Mouse (Mus musculus) heart, embryonic 15.5 days (tissue): ENCODE measurements around the gene Bcam. TPM values are rescaled to one million over a fixed set of nuclear protein-coding genes. Genes with fewer than 3 reads are reported as not detected.
A peak's percentile ranks its signal among the peaks of the same experiment; 100 is the strongest.

Experiments used
- ATAC-seq: fragments of 200-750 bp; cut with Nextera tagmentation; replicated peaks from 2 replicates; pipeline ENCODE4 v1.8.0; 2017; ENCODE audit warnings: low read depth, moderate TSS enrichment; ENCODE audit not compliant: insufficient number of reproducible peaks, insufficient read depth, low FRiP score
- H3K27ac ChIP-seq: fragments of 300-500 bp; sonication (generic); 2 replicates; pipeline ENCODE4 v1.5.1; 2015; ENCODE audit warnings: mild to moderate bottlenecking, inconsistent platforms
- H3K27me3 ChIP-seq: fragments of 300-500 bp; sonication (generic); 2 replicates; pipeline ENCODE4 v1.6.1; 2015; ENCODE audit warnings: inconsistent platforms
- H3K36me3 ChIP-seq: fragments of 300-500 bp; sonication (generic); 2 replicates; pipeline ENCODE4 v1.6.1; 2015; ENCODE audit warnings: mild to moderate bottlenecking, inconsistent platforms
- H3K4me1 ChIP-seq: fragments of 300-500 bp; sonication (generic); replicated peaks from 2 replicates; pipeline ENCODE4 v1.6.1; 2015; ENCODE audit warnings: inconsistent platforms
- H3K4me2 ChIP-seq: fragments of 300-500 bp; sonication (generic); 2 replicates; pipeline ENCODE4 v1.6.1; 2015; ENCODE audit warnings: inconsistent platforms, mild to moderate bottlenecking, moderate library complexity
- H3K4me3 ChIP-seq: fragments of 300-500 bp; sonication (generic); 2 replicates; pipeline ENCODE4 v1.5.1; 2015; ENCODE audit warnings: mild to moderate bottlenecking, inconsistent platforms
- H3K9ac ChIP-seq: fragments of 300-500 bp; sonication (generic); 2 replicates; pipeline ENCODE4 v1.6.1; 2015; ENCODE audit warnings: mild to moderate bottlenecking, inconsistent platforms
- H3K9me3 ChIP-seq: fragments of 300-500 bp; sonication (generic); replicated peaks from 2 replicates; pipeline ENCODE4 v1.6.1; 2016; ENCODE audit warnings: inconsistent platforms
- WGBS: fragments of 180-500 bp; shearing (Covaris S2); methylation state at CpG from one replicate; pipeline ENCODE4 v1.1.7; 2015; ENCODE audit warnings: mixed read lengths; 5-methylcytosine and 5-hydroxymethylcytosine counted together
- polyA plus RNA-seq: library from polyadenylated mRNA; unstranded; fragments of >200 nt; fragmentation: Nextera tagmentation; extraction: Ambion mirVana; gene quantifications from 2 replicates; pipeline ENCODE4 v1.2.1, GENCODE M21; 2015

Bcam gene
- polyA plus RNA-seq, result 358 and 380 TPM in 2 replicates

DNA sequence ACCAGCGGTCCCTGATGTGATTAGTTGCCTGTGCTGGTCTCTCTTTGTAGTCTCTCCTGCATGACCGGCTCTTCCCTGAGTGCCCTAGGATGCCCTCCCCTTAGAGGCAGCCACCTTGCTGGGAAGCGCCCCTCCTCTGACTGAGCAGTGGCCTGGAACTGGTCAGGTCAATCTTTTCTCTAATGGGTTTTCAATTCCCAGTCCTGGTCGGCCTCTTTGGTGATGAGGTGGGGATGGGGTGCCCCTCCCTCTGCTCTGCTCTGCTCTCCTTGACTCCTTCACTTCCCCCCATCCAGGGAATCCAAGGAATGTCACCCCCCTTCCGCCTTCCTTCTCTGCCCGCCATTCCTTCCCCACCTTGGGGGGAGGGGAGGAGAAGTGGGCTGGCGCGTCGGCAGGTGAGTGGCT, at the start of gene Bcam:
TSS of gene Bcam (minus strand) at position 33 of the 408 bp plus-strand sequence.
- Histone ChIP-seq H3K4me2 (peak within 1 kb of the TSS; percentile 88), H3K27ac (peak within 1 kb of the TSS; percentile 88), H3K9me3 (no peaks in the 10 kb centered on the region), H3K36me3 (peaks cover 4% of the 10 kb centered on the region; the same call in 1 of the 2 replicates), H3K4me3 (peak within 1 kb of the TSS; percentile 79), H3K4me1 (peaks cover 38% of the 10 kb centered on the region), H3K27me3 (no peaks in the 10 kb centered on the region), H3K9ac (peak within 1 kb of the TSS; percentile 88)
- no peak; the same call in 1 of the 2 replicates for ATAC-seq
- WGBS, result 8% methylated on average over 9 of the region's 9 CpGs

DNA sequence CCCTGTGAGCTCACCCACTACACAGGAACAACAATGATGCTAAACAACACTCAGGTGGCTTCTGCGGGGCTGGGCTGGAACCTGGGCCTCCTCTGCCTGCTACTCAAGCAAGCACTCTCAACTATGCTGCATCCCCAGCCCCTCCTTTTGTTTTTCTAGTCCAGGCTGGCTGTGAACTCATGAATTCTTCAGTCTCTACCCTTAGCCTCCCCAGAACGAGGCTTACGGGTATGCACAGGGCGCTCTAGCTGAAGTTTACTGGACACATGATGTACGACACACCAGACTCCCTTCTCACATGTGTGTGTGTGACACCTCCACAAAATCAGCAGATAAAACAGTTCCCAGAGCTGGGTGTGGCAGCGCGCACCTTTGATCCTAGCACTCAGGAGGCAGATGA, 48.1 kb upstream of the Bcam start:
- no peak overlapping the region for H3K4me3 ChIP-seq
- H3K4me2 ChIP-seq, result no peak overlapping the region
- H3K9ac ChIP-seq, result no peak overlapping the region
- no peaks in the 10 kb centered on the region for H3K9me3 ChIP-seq
- no peak overlapping the region for H3K27ac ChIP-seq
- 77% methylated on average over 7 of the region's 7 CpGs for WGBS
- ATAC-seq, result no peak
- H3K4me1 ChIP-seq, result peaks cover 37% of the 10 kb centered on the region
- peaks cover 27% of the 10 kb centered on the region for H3K27me3 ChIP-seq
- H3K36me3 ChIP-seq, result no peaks in the 10 kb centered on the region

DNA sequence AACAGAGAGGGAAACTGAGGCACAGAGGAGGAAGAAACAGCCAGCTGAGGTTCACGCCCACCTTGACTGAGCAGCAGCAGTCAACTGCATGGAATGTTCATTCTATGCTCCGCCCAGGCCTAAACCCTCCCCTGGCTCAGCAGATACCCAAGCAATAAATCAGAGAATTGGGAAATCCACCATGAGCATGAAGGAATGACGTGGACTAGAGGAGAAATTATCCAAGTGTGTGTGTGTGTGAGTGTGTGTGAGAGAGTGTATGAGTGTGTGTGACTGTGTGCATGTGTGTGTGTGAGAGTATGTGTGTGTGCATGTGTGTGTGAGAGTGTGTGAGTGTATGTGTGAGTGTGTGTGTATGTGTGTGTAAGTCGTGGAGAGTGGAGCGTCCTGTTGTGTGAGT, 47.6 kb upstream of the Bcam start:
- H3K9me3 ChIP-seq, result no peaks in the 10 kb centered on the region
- WGBS, result 77% methylated on average over 5 of the region's 5 CpGs
- no peak overlapping the region for H3K4me2 ChIP-seq
- ATAC-seq, result no peak
- peaks cover 27% of the 10 kb centered on the region for H3K27me3 ChIP-seq
- no peaks in the 10 kb centered on the region for H3K36me3 ChIP-seq
- no peak overlapping the region for H3K4me3 ChIP-seq
- no peak overlapping the region for H3K27ac ChIP-seq
- no peak overlapping the region for H3K9ac ChIP-seq
- peaks cover 32% of the 10 kb centered on the region for H3K4me1 ChIP-seq

DNA sequence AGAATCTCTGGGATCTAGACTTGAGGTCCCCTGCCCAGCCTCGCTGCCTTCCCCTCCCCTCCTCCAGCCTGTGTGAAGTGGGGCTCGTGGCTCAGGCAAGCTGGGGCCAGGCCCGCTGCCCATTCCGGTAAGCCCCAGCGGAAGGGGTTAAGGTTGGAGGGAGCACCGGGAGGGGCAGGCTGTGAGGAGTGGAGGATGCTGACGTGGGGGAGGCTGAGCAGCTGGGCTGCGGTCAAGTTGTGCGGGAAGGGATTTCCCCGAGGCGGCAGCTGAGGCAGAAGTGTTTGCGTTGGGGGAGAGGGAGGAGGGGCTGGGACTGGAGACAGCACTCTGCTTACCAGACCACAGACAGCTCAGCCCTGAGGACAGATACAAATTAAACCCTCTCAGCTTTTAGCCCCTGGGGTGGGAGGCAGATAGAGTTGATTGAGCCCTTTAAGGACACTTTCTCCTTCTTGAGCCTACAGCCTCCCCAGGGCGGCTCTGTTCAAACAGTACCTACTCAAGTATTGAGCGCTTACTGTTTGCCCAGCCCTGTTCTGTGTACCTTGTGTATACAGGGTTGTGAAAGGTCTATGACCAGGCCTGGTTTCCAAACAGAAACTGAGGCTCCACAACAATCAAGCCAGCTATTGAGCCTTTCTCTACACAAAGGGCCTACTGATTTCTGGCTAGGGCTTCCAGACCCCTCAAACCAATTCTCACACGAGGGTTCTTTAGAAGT, 46.7 kb upstream of the Bcam start:
- Histone ChIP-seq H3K9ac (0 out of 2 replicates have a peak overlapping the region, but pooled peaks have one; percentile 12), H3K4me1 (peaks cover 26% of the 10 kb centered on the region), H3K36me3 (no peaks in the 10 kb centered on the region), H3K9me3 (no peaks in the 10 kb centered on the region), H3K27me3 (peaks cover 27% of the 10 kb centered on the region), H3K4me2 (peak overlapping the region; percentile 82), H3K4me3 (peak overlapping the region; percentile 53), H3K27ac (peak overlapping the region; percentile 61)
- ATAC-seq, result peak; percentile 17; the same call in 1 of the 2 replicates
- 13% methylated on average over 15 of the region's 15 CpGs for WGBS

DNA sequence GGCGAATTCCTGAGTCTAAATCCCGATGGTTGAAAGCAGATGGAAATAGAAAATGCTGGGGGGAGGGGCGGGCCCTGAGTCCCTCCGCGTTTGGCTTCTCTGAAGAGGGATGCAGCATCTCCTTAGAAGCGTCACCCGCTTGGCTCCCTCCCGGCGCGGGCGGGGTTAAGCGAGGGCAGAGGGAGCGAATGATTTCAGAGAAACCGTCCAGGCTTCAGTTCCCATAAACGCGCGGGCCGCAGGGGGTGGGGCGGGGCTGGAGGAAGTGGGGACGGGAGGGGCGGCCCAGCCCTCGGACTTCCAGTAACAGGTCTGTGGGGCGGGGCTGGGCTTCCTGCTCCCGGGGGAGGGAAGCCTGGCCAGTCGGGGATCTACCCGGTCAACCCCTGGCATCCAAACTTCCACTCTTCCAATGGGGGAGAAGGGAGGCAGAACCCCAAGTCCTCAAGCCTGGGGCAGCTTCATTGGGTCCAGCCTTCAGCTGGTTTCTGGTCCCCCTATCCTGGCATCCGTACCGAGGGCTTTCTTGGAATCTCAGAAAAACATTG, 45.5 kb upstream of the Bcam start:
- Histone ChIP-seq H3K9ac (peak overlapping the region; percentile 57), H3K36me3 (no peaks in the 10 kb centered on the region), H3K4me1 (peaks cover 20% of the 10 kb centered on the region), H3K9me3 (no peaks in the 10 kb centered on the region), H3K4me3 (peak overlapping the region; percentile 53), H3K27me3 (peaks cover 24% of the 10 kb centered on the region), H3K27ac (peak overlapping the region; percentile 61; the same call in 1 of the 2 replicates), H3K4me2 (peak overlapping the region; percentile 82)
- WGBS, result 0% methylated on average over 27 of the region's 28 CpGs
- ATAC-seq, result peak; percentile 77

DNA sequence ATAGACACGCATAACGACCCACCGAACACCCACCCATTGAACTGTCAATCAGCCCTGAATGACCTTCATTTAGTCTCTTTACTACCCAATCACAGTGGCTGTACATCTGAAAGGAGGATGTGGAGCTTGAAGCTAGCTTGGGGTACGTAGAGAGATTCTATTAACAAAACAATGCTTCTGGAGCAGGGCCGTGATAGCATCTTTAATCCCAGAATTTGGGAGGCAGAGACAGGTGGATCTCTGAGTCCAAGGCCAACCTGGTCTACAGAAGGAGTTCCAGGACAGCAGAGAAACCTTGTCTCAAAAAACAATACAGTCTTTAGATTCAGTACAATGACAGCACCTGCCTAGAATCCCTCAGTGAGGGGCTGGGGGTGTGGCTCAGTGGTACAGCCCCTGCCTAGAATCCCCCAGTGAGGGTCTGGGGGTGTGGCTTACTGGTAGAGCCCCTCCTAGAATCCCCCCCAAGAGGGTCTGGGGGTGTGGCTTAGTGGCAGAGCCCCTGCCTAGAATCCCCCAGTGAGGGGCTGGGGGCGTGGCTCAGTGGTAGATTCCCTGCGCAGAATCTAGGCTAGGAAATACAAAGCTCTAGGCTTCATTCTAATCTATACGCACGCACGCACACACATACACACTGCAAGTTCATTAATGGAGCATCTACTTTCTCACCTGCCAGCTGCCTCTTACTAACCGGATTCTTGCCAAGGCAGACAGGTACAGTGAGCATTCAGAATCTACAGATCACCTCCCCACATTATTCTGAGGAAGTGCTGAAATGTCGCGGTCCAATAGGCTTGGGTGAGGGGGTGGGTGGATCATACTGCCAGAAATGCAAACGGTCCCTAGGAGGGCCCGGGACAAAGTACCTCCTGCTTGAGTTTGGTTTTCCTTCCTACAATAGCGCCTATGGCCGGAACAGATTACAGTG, 44.7 kb upstream of the Bcam start:
- H3K9ac ChIP-seq, result peak overlapping the region; percentile 57
- peak; percentile 23; the same call in 1 of the 2 replicates for ATAC-seq
- peaks cover 24% of the 10 kb centered on the region for H3K4me1 ChIP-seq
- no peaks in the 10 kb centered on the region for H3K36me3 ChIP-seq
- H3K27me3 ChIP-seq, result peaks cover 27% of the 10 kb centered on the region
- H3K9me3 ChIP-seq, result no peaks in the 10 kb centered on the region
- peak overlapping the region; percentile 53 for H3K4me3 ChIP-seq
- peak overlapping the region; percentile 82 for H3K4me2 ChIP-seq
- WGBS, result 30% methylated on average over 17 of the region's 17 CpGs
- H3K27ac ChIP-seq, result peak overlapping the region; percentile 13; the same call in 1 of the 2 replicates

DNA sequence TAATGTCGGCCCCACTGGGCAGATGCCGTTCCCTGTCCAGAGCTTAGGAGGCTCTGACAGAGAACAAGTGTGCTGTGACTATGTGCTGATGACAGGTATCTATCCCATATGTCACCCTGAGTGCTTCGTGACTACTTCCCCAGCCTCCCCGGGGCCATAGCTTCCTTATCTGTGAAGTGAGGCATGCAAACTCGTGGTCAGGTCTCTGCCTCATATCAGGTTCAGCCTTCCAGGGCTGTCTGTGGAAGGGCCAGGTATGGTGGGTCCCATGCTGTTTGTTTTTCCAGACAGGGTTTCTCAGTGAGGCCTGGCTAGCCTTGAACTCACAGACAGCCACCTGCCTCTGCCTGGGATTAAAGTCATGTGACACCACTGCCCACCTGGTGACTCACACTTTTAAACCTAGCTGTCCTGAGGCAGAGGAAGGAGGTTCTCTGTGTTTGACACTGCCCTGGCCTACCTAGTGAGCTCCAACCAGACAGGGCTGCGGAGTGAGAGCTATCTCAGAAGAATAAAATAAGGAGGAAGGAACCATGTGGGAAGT, 42.8 kb upstream of the Bcam start:
- 46% methylated on average over 6 of the region's 6 CpGs for WGBS
- H3K9me3 ChIP-seq, result no peaks in the 10 kb centered on the region
- no peak overlapping the region for H3K4me3 ChIP-seq
- no peak overlapping the region for H3K9ac ChIP-seq
- no peak overlapping the region for H3K27ac ChIP-seq
- no peak overlapping the region for H3K4me2 ChIP-seq
- no peak for ATAC-seq
- peaks cover 33% of the 10 kb centered on the region for H3K4me1 ChIP-seq
- peaks cover 31% of the 10 kb centered on the region for H3K27me3 ChIP-seq
- no peaks in the 10 kb centered on the region for H3K36me3 ChIP-seq

DNA sequence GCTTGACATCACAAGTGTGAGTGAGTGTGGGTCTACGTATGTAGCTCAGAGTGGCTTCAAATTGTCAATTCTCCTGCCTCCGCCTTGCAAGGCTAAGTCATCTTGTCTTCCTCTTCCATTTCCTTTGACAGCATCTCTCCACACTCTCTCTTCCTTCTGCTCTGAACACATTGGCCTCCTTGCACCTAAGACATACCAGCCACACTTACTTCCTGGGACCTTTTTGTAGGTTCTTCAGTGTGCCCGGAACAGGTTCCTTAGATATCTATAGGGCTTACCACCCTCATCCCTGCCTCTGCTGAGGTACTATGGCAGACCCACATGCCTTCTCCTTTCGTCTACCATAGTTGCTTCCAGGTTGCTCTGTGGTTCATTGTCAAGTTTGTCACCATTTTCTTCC, 42.3 kb upstream of the Bcam start:
- H3K4me2 ChIP-seq, result no peak overlapping the region
- ATAC-seq, result no peak
- H3K36me3 ChIP-seq, result no peaks in the 10 kb centered on the region
- no peaks in the 10 kb centered on the region for H3K9me3 ChIP-seq
- H3K4me3 ChIP-seq, result no peak overlapping the region
- peaks cover 31% of the 10 kb centered on the region for H3K27me3 ChIP-seq
- WGBS, result 74% methylated on average over 4 of the region's 4 CpGs
- H3K27ac ChIP-seq, result no peak overlapping the region
- H3K4me1 ChIP-seq, result peaks cover 33% of the 10 kb centered on the region
- H3K9ac ChIP-seq, result no peak overlapping the region

DNA sequence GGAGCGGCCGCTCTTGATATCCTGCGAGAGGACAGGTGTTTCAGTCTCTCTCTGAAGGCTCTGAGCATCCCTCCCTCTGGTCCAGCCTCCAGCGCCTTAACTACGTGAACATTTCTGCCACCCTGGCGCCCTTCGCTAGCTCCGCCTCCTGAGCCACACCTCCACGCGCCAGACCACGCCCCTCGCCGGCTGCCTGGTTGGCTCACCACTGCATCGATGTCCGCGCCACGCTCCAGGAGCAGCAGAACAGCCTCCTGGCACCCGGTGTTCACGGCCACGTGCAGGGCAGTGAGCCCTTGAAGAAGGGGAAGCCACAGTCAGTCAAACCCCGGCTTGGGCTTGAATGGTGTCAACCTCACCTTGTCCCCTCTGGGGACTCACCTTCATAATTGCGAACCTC, 40.3 kb upstream of the Bcam start:
- 0 out of 2 replicates have a peak overlapping the region, but pooled peaks have one; percentile 4 for H3K4me3 ChIP-seq
- 12% methylated on average over 22 of the region's 22 CpGs for WGBS
- H3K27me3 ChIP-seq, result peaks cover 31% of the 10 kb centered on the region

DNA sequence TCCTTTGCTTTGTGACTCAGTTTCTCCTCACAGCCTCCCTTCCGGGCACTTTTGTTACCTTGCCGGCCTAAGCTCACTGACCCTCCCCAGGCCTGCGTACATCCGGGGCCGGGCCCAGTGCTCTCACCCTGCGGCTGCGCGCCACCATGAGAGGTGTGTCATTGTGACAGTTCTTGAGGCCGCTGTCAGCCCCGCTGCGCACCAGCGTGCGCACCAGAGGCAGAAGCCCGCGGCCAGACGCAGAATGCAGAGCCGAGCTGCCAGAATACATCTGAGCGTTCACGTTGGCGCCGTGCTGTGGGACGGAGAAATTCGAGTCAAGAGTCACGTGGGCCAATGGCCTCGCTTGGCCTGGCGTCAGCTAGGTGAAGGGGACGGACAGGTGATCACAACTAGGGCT, 38.6 kb upstream of the Bcam start:
- peaks cover 13% of the 10 kb centered on the region for H3K4me1 ChIP-seq
- H3K9me3 ChIP-seq, result no peaks in the 10 kb centered on the region
- peak overlapping the region; percentile 50 for H3K4me2 ChIP-seq
- H3K4me3 ChIP-seq, result peak overlapping the region; percentile 24
- ATAC-seq, result peak; percentile 67; the same call in 1 of the 2 replicates
- no peaks in the 10 kb centered on the region for H3K36me3 ChIP-seq
- no peak overlapping the region for H3K27ac ChIP-seq
- peaks cover 28% of the 10 kb centered on the region for H3K27me3 ChIP-seq
- 0 out of 2 replicates have a peak overlapping the region, but pooled peaks have one; percentile 3 for H3K9ac ChIP-seq
- 10% methylated on average over 27 of the region's 27 CpGs for WGBS

More for the DNA sequence above, 40.3 kb upstream of the Bcam start:
- Histone ChIP-seq H3K9me3 (no peaks in the 10 kb centered on the region), H3K9ac (no peak overlapping the region), H3K4me2 (peak overlapping the region; percentile 36), H3K27ac (no peak overlapping the region), H3K4me1 (peaks cover 20% of the 10 kb centered on the region), H3K36me3 (no peaks in the 10 kb centered on the region)
- ATAC-seq, result no peak
